Mouse (Mus musculus) NIH3T3 (cell line): ENCODE results near the gene Matk.
"Not testable (repeated sequence)": the region's sequence is repeated elsewhere in the genome, so short reads cannot be mapped to it uniquely, and the experiment has no call there.

Source experiments
- DNase-seq: peaks from one replicate; pipeline ENCODE4 v3.0.0-alpha.2; 2012; ENCODE audit warnings: low read depth

Gene Matk

GRCm38 (mm10) chr10:81252424-81253419, at the start of gene Matk:
TSS of gene Matk (plus strand) at chr10:81252935.
- DNase-seq, result peak; percentile 23

- DNase-seq, result no peak
These were observed 49.6 kb upstream of the Matk start for GRCm38 (mm10) chr10:81202978-81203720.

GRCm38 (mm10) chr10:81204137-81204536, 48.6 kb upstream of the Matk start:
- DNase-seq, result no peak

GRCm38 (mm10) chr10:81210154-81210553, 42.6 kb upstream of the Matk start:
- DNase-seq, result no peak

GRCm38 (mm10) chr10:81216260-81216659, 36.5 kb upstream of the Matk start:
- no peak for DNase-seq

GRCm38 (mm10) chr10:81216810-81217209, 35.9 kb upstream of the Matk start:
- DNase-seq, result no peak

- DNase-seq, result peak; percentile 71
These were observed 35.5 kb upstream of the Matk start for GRCm38 (mm10) chr10:81217267-81217666.

GRCm38 (mm10) chr10:81217964-81218363, 34.8 kb upstream of the Matk start:
- DNase-seq, result peak; percentile 71

GRCm38 (mm10) chr10:81221402-81222015, 31.2 kb upstream of the Matk start:
- DNase-seq, result no peak

GRCm38 (mm10) chr10:81223731-81224130, 29.0 kb upstream of the Matk start:
- not testable (repeated sequence) for DNase-seq

GRCm38 (mm10) chr10:81229735-81230437, 22.8 kb upstream of the Matk start:
- DNase-seq, result no peak

- DNase-seq, result no peak
These were observed 22.1 kb upstream of the Matk start, which contains the start of gene Atcay for GRCm38 (mm10) chr10:81230438-81231332. TSS of gene Atcay (minus strand) at chr10:81230833.

GRCm38 (mm10) chr10:81231436-81231835, 21.3 kb upstream of the Matk start:
- DNase-seq, result no peak

GRCm38 (mm10) chr10:81232580-81233225, 20.0 kb upstream of the Matk start, which contains the start of gene Zfr2:
TSS of gene Zfr2 (plus strand) at chr10:81233155.
- peak; percentile 97 for DNase-seq

GRCm38 (mm10) chr10:81233226-81233585, 19.5 kb upstream of the Matk start:
- no peak for DNase-seq

GRCm38 (mm10) chr10:81234206-81234605, 18.5 kb upstream of the Matk start:
- DNase-seq, result peak; percentile 65

- no peak for DNase-seq
These were observed 16.1 kb upstream of the Matk start for GRCm38 (mm10) chr10:81236471-81237268.

GRCm38 (mm10) chr10:81238618-81239017, 14.1 kb upstream of the Matk start:
- DNase-seq, result no peak

GRCm38 (mm10) chr10:81240876-81241275, 11.9 kb upstream of the Matk start:
- DNase-seq, result peak; percentile 86
